8 mouse cellular contexts compared by ENCODE assay signal in genomic region chr10:128704491-128705316, GRCm38 (mm10). TPM values are rescaled to one million over a fixed set of nuclear protein-coding genes. Genes with fewer than 3 reads are reported as not detected.
A peak's percentile ranks its signal among the peaks of the same experiment; 100 is the strongest.
DNase-seq lines count a peak whose midpoint lies in the region; ATAC-seq lines count a peak whose summit lies in the region.

Gene Cdk2, minus strand, starts transcription at chr10:128705031.

- peak; percentile 90 for DNase-seq in adipocyte (ENCODE audit: low spot score)
- DNase-seq in embryo, embryonic 10 days (ENCODE audit: low spot score), result peak; percentile 91
- DNase-seq in gastrocnemius, postnatal 14 days, result peak; percentile 94
- peak; percentile 79 to 85 for DNase-seq in left cerebral cortex, postnatal 14 days (ENCODE audit: low spot score in 2 of 2)
- peak; percentile 94 for DNase-seq in mesoderm, embryonic 11.5 days (ENCODE audit: low read depth, low spot score)
- DNase-seq in right cerebral cortex, postnatal 36 days (ENCODE audit: low spot score in 2 of 2), result peak; percentile 64 to 67
- peak; percentile 95 for DNase-seq in yolk sac, embryonic 10.5 days (ENCODE audit: low spot score)

- peak; percentile 89 for ATAC-seq in inflammation-experienced regulatory T-cells, adult 6 months

- intact Hi-C loops in gastrocnemius, postnatal 14 days (cut with DNase I; ENCODE audit: low total_unique reads), result no loop called here
- intact Hi-C loops in left cerebral cortex, postnatal 14 days (cut with DNase I), result no loop called here

RNA-seq across cellular contexts. Expression of gene Cdk2, which starts in this region (rescaled TPM):
- total RNA-seq in gastrocnemius, postnatal 14 days (2021), result 1 to 10 TPM; 7.5 to 8.5 TPM
- 10 to 100 TPM; 16.8 to 38.3 (median 19.9) TPM for polyA plus RNA-seq in inflammation-experienced regulatory T-cells, adult 6 months (2017; shearing (Covaris generic))
- total RNA-seq in left cerebral cortex, postnatal 14 days (2021), result 1 to 10 TPM; 4.7 to 5.1 TPM

Comparison
In these comparisons a context has a peak if more than half of its experiments do, and no peak if none do; other contexts are left out.
1. Peak in every context shown above with its lines: DNase-seq and ATAC-seq.